In the genomic region with DNA sequence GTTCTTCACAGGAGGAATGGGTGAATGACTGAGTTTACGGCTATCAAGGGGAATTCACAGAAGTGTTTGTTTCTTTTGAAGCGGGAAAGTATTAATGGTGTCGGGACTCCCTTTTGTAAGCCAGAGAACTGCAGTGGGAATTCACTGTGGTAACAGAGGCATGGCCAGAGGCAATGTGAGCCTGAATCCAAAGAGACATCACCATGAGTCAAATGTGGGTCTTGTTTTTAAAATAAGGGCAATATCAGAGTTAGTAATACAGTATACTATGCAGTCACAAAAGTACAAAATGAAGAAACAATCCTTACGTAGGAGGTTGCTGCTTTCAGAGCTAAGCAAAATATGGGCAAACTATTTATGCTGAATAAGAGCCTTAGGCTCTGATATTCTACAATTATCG, we compare ENCODE assay signal across 34 mouse cellular contexts.
"Had no signal": no experiment of that assay in that cellular context is flagged by ENCODE, and none has a peak within 500 bp of the region (broad histone marks: within the 10 kb centered on the region; RNA-seq: fewer than 3 reads in every experiment).

No protein-coding gene starts in this region.

- H3K27me3 ChIP-seq: heart, embryonic 12.5 days; heart, embryonic 13.5 days; heart, embryonic 15.5 days; hindbrain, embryonic 12.5 days; hindbrain, embryonic 13.5 days; hindbrain, embryonic 15.5 days; intestine, embryonic 15.5 days; kidney, embryonic 15.5 days had no signal

- H3K9me3 ChIP-seq: heart, embryonic 12.5 days; heart, embryonic 13.5 days; heart, embryonic 15.5 days; hindbrain, embryonic 10.5 days; hindbrain, embryonic 12.5 days; hindbrain, embryonic 13.5 days; hindbrain, embryonic 15.5 days; intestine, embryonic 15.5 days; kidney, embryonic 15.5 days had no signal

- ATAC-seq: hindbrain, embryonic 16.5 days; hindbrain, postnatal 0 days; inflammation-experienced regulatory T-cells, adult 6 months; intestine, embryonic 15.5 days; intestine, embryonic 16.5 days; intestine, postnatal 0 days had no signal

- H3K4me2 ChIP-seq: heart, embryonic 11.5 days; heart, embryonic 12.5 days; heart, embryonic 13.5 days; heart, embryonic 15.5 days; hindbrain, embryonic 12.5 days; hindbrain, embryonic 13.5 days; hindbrain, embryonic 14.5 days; hindbrain, embryonic 15.5 days; intestine, embryonic 15.5 days; kidney, embryonic 15.5 days had no signal

- H3K27ac ChIP-seq: heart, embryonic 13.5 days; heart, embryonic 15.5 days; hindbrain, embryonic 10.5 days; hindbrain, embryonic 12.5 days; hindbrain, embryonic 13.5 days; hindbrain, embryonic 14.5 days; hindbrain, embryonic 15.5 days; hindbrain, postnatal 0 days; intestine, embryonic 15.5 days; kidney, embryonic 15.5 days; kidney, postnatal 0 days; layer of hippocampus, adult 2 months; left cerebral cortex, adult 2 months had no signal

- H3K4me3 ChIP-seq: heart, embryonic 12.5 days; heart, embryonic 13.5 days; heart, embryonic 15.5 days; hindbrain, embryonic 10.5 days; hindbrain, embryonic 12.5 days; hindbrain, embryonic 13.5 days; hindbrain, embryonic 15.5 days; intestine, embryonic 15.5 days; kidney, embryonic 15.5 days; layer of hippocampus, adult 2 months; left cerebral cortex, adult 2 months had no signal

- H3K36me3 ChIP-seq: heart, embryonic 12.5 days; heart, embryonic 13.5 days; heart, embryonic 15.5 days; hindbrain, embryonic 10.5 days; hindbrain, embryonic 12.5 days; hindbrain, embryonic 13.5 days; hindbrain, embryonic 15.5 days; intestine, embryonic 15.5 days; kidney, embryonic 15.5 days had no signal

- DNase-seq: heart, postnatal 10 days; heart, postnatal 14 days; heart, postnatal 4 days; kidney, adult 11 months; kidney, adult 18-20 months; kidney, adult 2 months; kidney, adult 8-10 months; kidney, adult 9 months; kidney, postnatal 10 days; kidney, postnatal 14 days; kidney, postnatal 25 days; kidney, postnatal 36 days; kidney, postnatal 4 days; layer of hippocampus, adult 9-11 months; layer of hippocampus, postnatal 36 days had no signal

- H3K9ac ChIP-seq: heart, embryonic 12.5 days; heart, embryonic 13.5 days; heart, embryonic 15.5 days; hindbrain, embryonic 12.5 days; hindbrain, embryonic 13.5 days; hindbrain, embryonic 14.5 days; hindbrain, embryonic 15.5 days; intestine, embryonic 15.5 days; kidney, embryonic 15.5 days had no signal

- H3K4me1 ChIP-seq: hindbrain, embryonic 10.5 days; hindbrain, embryonic 12.5 days; hindbrain, embryonic 13.5 days; hindbrain, embryonic 15.5 days; intestine, embryonic 15.5 days; kidney, embryonic 15.5 days had no signal
